Mouse (Mus musculus) thymus, postnatal 36 days (tissue): ENCODE measurements around the gene Afp.

Source experiments
- DNase-seq, 2 experiments: peaks; one replicate each; pipeline ENCODE4 v3.0.0; 2022; ENCODE audit warnings: mixed read lengths in 2 of 2

The Afp gene

DNA sequence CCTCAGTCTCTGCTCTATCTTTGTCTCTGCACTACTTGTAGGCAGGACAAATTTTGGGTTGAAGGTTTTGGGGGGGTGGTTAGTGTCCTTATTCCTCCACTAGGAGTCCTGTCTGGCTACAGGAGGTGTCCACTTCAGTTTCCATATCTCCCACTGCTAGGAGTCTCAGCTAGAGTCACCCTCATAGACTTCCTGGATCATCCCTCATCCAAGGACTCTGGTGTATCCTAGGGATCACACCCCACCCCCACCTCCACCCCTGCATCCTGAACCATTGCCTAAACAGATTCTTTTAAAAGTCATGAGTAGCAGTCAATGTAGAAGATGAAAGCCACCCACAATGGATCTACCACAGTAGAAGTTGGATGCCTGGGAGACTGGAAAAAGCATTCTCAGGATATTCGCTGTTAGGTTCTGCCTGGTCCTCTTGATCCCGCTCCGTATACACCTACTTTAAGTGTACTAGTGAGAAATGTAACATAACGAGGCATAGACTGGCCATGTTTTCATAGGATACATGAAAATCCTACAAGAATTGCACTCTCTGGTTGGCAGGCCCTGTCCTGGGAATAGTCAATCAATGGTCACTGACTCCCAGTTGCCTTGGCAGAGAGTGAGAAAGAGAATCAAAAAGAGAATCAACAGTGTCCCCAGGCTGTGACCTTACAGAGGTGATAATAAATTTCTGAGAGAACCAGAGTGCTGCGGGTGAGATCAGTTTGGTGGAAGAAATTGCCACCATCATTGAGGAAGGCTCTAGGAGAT, 19.5 kb downstream of the Afp start:
- DNase-seq, result no peak

DNA sequence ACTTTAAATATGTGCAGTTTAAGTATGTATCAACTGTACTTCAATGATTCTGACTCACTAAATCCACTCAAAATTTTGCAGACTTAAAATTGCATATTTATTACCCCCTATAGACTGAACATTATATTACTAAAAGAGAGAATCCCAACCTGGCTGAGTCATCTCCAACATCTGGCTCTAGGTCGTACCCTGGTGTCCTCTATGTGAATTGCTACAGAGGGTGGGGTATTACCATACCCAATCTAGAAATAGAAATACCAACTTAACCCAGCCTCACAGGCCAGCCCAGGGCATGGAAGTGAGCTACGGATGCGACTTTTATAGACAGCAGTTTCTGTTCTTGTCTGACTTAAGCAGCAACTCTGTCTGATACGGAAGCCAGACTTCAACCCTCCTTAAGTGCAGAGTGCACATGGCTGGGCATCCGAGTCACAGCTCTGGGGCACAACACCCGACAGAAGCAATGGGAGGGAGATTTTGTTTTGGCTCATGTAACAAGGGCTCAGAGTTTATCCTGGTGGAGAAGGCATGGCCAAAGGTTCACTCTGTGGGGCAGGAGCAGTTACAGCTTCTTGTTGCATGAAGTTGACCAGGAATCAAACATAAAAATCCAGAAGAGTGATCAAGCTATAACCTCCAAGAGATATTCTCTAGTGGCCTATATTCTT, 21.9 kb downstream of the Afp start:
- no peak for DNase-seq

GRCm38 (mm10) chr5:90515561-90515960, 25.0 kb downstream of the Afp start:
- no peak for DNase-seq

DNA sequence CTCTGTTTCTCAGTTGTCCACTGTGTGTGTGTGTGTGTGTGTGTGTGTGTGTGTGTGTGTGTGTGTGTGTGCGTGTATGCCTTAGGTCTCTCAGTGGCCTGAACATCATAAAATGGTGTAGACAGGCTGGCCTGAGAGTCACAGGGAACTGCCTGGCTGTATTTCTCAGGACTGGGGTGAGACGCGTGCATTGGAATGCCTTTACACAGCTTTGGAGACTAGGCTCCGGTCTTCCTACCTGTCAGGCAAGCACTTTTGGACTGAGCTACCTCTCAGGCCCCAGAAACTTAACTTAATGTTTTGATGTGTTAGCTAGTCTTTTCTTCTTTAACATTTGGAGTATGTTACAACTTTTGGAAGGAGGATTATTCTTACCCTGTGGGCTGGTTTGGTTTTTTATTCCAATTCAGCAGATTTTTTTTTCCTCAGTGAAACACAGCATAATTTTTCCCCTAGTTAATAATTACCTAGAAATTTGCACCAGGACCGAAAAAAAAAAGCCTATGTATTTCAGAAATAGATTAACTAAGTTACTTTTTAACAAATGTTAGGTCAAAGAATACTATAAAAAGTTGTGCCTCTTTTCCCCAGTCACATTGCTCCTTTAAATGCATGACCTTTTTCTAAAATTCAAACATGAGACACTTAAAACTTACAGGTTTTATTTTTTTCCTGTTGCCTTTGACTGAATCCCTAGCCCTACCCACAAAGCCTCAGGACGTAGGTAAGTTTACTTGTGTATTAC, 28.0 kb downstream of the Afp start, which contains the start of gene Afm:
Afm (plus strand) TSS at position 577 of the 745 bp plus-strand sequence.
- DNase-seq, result no peak

- no peak for DNase-seq
Observed at GRCm38 (mm10) chr5:90551191-90551590, 60.7 kb downstream of the Afp start.

DNA sequence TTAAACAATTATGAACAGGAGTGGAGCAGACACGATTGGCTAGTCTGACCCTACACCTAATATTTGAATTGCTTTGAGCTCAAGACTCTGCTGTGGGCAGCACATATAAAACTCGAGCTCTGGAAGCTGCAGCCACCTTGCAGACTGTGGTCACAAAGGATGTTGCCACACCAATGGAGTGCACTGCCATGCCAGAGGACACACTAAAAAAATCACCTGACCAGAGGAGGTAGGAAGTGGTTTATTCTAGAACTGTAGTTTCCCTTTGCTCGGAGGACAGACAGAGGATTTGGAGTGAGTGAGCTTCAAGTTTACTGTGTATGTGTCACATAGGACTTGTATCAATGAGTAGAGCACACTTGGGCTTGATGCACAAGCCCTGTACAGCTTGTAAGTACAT, 65.5 kb downstream of the Afp start:
- DNase-seq, result no peak
